Mouse (Mus musculus): ENCODE data around the gene Ms4a6d.
"Not testable (repeated sequence)": the region's sequence is repeated elsewhere in the genome, so short reads cannot be mapped to it uniquely, and the experiment has no call there.

Gene Ms4a6d

DNA sequence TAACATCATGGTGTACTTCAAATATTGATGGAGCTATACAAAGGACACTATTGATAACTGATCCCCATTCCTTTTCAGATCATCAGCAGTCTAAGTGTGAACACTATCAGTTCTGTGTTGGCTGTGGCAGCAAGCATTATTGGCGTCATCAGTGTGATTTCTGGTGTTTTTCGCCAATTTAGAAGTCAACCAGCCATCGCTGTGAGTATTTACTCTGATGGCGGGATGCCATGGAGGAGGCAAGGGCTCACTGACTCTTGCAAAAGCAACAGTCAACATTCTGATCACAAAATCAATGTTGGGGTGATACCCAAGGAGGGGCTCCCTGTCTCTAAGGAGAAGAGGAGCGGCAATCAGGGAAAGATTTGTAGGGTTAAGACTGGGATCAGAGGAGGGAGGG, 49.9 kb downstream of the Ms4a6d start:
- no peak for DNase-seq (ENCODE audit: low spot score in 2 of 2)

DNA sequence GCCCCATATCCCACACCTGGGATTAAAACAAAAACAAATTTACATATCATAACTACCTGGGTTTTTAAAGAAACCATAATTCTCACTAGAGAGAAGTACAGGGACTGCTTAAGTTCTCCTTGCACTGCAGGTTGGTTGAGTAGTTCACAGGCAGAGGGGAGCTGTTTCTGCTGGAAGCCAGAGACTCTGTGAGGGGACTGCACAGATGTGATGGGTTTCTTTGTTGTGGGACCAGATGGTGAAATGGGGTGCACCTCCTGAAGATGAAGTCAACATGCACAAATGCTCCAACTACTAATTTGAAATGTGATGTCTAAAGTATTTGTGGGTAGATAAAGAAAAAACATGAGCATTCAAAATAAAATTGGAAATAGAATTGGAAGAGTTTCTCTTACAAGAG, 56.7 kb downstream of the Ms4a6d start:
- no peak for DNase-seq (ENCODE audit: low spot score in 2 of 2)

DNA sequence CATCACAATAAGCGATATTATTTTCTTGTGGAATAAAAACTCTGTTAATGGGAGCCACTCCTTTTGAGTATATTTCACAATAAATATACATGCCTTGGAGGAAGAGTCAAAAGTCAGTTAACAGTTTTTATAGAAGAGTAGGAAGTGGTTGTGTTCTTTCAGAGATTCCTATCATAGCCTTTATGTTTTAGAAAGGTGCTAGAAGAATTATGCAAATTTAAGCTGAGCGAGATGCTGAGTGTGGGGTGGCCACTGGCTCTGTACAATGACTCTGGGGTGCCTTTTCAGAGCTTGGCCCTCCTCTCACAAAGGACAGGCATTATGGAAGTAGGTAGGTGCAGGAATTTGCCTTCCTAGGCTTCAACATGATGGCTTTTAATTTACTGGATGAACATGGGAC, 60.3 kb downstream of the Ms4a6d start:
- DNase-seq (ENCODE audit: low spot score in 2 of 2): not testable (repeated sequence)

DNA sequence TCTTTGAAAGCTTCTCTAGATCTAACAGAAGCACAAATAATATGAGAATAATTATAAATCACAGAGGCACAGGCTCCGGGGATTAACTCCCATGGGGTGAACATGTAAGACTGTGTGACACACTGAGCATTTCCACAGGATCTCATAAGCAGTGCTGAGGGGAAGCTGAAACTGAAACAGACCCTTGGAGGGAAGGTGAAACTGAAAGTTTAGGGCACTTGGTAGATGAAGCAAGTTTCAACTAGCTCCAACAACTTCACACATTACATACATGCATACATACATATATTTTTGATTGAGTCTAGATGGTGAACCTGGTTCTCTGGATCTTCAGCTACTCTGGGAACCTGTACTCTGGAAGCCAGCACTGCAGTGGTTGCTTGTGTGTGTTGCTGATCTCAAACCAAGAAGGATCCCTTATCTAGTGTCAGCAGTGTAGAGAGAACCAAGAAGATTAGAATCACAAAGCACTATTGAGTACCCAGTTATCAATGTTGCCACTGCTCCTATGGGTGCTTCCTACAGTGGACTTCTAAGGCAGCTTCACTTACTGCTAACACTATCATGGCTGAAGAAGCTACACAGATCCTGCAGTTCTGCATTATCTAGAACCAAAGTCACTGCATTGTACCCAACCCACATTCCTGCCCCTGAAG, 64.4 kb downstream of the Ms4a6d start:
- DNase-seq (ENCODE audit: low spot score in 2 of 2): not testable (repeated sequence)

DNA sequence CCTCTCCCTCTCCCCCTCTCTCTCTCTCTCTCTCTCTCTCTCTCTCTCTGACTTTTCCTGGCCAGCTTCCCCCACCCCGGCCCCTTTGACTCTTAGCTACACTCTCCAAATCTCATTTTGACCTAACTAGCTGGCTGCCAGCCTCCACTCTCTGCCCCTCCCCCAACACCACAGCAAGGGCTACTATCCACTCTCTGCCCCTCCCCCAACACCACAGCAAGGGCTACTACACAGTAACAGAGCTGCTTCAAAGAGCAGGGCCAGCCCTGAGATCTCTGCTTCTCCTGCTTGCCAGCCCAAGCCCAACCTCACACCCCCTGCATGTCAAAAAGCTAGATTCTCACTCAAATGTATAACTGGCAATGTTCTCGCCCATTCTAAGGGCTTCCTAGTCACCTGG, 67.3 kb downstream of the Ms4a6d start:
- no peak for DNase-seq (ENCODE audit: low spot score in 2 of 2)

Measured in spleen, postnatal 14 days (tissue).